Mouse (Mus musculus) CH12.LX (cell line): Measurements from ENCODE around the gene Rbm47. TPM values are rescaled to one million over a fixed set of nuclear protein-coding genes. Genes with fewer than 3 reads are reported as not detected.

ENCODE experiments used
- DNase-seq: peaks from one replicate; pipeline ENCODE4 v3.0.0-alpha.2; 2013; ENCODE audit errors: extremely low read depth
- H3K27ac ChIP-seq: 2 replicates; pipeline ENCODE4 v1.5.1; 2012; ENCODE audit warnings: low read depth, mild to moderate bottlenecking, control low read depth, moderate library complexity; ENCODE audit not compliant: insufficient read depth
- H3K27me3 ChIP-seq: replicated peaks from 2 replicates; pipeline ENCODE3; 2012; ENCODE audit warnings: inconsistent platforms
- H3K36me3 ChIP-seq, 2 experiments: replicated peaks in 1 of 2; 2 replicates each; pipeline versions ENCODE3 to v1.6.1; 2012; ENCODE audit warnings: inconsistent platforms in 1 of 2, low read length in 1 of 2, mild to moderate bottlenecking in 1 of 2, mixed read lengths in 1 of 2, moderate library complexity in 1 of 2; ENCODE audit not compliant: control insufficient read depth in 1 of 2, insufficient read depth in 1 of 2
- H3K4me1 ChIP-seq, 2 experiments: 2 replicates each; pipeline ENCODE4 v1.6.1; 2012; ENCODE audit warnings: inconsistent platforms in 1 of 2, moderate library complexity in 1 of 2; ENCODE audit not compliant: insufficient read depth in 2 of 2, control insufficient read depth in 1 of 2
- H3K4me2 ChIP-seq: 2 replicates; pipeline ENCODE4 v1.6.1; 2012; ENCODE audit warnings: low read depth, mild to moderate bottlenecking, control low read depth; ENCODE audit not compliant: poor library complexity, insufficient read depth, severe bottlenecking
- H3K4me3 ChIP-seq, 3 experiments: fragments of 150-350 bp in 1 of 3; sonication (generic) in 1 of 3; replicated peaks in 1 of 3; 2 replicates each; pipeline versions ENCODE3 to v1.5.1; 2011 to 2012; ENCODE audit warnings: low read depth in 2 of 3, low read length in 2 of 3, mild to moderate bottlenecking in 2 of 3, moderate library complexity in 2 of 3, control low read depth in 1 of 3, improper control_type of control experiment in 1 of 3, inconsistent platforms in 1 of 3, mixed read lengths in 1 of 3; ENCODE audit not compliant: poor library complexity in 1 of 3
- H3K79me2 ChIP-seq: replicated peaks from 2 replicates; pipeline ENCODE4 v1.6.1; 2012; ENCODE audit warnings: mild to moderate bottlenecking, moderate library complexity; ENCODE audit not compliant: control insufficient read depth, poor library complexity, insufficient read depth, severe bottlenecking; ENCODE audit errors: extremely low read depth
- H3K9ac ChIP-seq: 2 replicates; pipeline ENCODE4 v1.6.1; 2012; ENCODE audit warnings: low read depth, mild to moderate bottlenecking, control low read depth, moderate library complexity; ENCODE audit not compliant: insufficient read depth
- H3K9me3 ChIP-seq: replicated peaks from 2 replicates; pipeline ENCODE3; 2012; ENCODE audit warnings: low read length, inconsistent platforms, mixed read lengths
- BHLHE40 ChIP-seq: IDR thresholded peaks from 2 replicates; pipeline ENCODE4 v1.6.1; 2011; ENCODE audit warnings: mild to moderate bottlenecking, low read depth, low read length, improper control_type of control experiment
- CTCF ChIP-seq, 2 experiments: IDR thresholded peaks in 1 of 2; conservative IDR thresholded peaks in 1 of 2; 2 replicates each; pipeline ENCODE4 v1.5.1; 2011 to 2012; ENCODE audit warnings: low read depth in 2 of 2, low read length in 2 of 2, improper control_type of control experiment in 1 of 2, inconsistent platforms in 1 of 2, mild to moderate bottlenecking in 1 of 2, moderate library complexity in 1 of 2
- ELF1 ChIP-seq: IDR thresholded peaks from 2 replicates; pipeline ENCODE4 v1.6.1; 2014; ENCODE audit warnings: low read depth, mild to moderate bottlenecking, inconsistent platforms, low read length, improper control_type of control experiment
- EP300 ChIP-seq: IDR thresholded peaks from 2 replicates; pipeline ENCODE4 v1.6.1; 2011; ENCODE audit warnings: low read length, improper control_type of control experiment
- ETS1 ChIP-seq: conservative IDR thresholded peaks from 2 replicates; pipeline ENCODE4 v1.6.1; 2012; ENCODE audit warnings: low read depth, mild to moderate bottlenecking, inconsistent platforms, low read length, improper control_type of control experiment, moderate library complexity
- HCFC1 ChIP-seq: IDR thresholded peaks from 2 replicates; pipeline ENCODE4 v1.6.1; 2012; ENCODE audit warnings: low read depth, mild to moderate bottlenecking, inconsistent platforms, low read length, improper control_type of control experiment
- IRF4 ChIP-seq: IDR thresholded peaks from 2 replicates; pipeline ENCODE4 v1.6.1; 2014; ENCODE audit warnings: low read depth, mild to moderate bottlenecking, inconsistent platforms, low read length, improper control_type of control experiment
- JUN ChIP-seq: IDR thresholded peaks from 2 replicates; pipeline ENCODE4 v1.6.1; 2011; ENCODE audit warnings: low read depth, mild to moderate bottlenecking, low read length, improper control_type of control experiment, moderate library complexity; ENCODE audit not compliant: insufficient read depth
- KAT2A ChIP-seq: IDR thresholded peaks from 2 replicates; pipeline ENCODE4 v1.6.1; 2012; ENCODE audit warnings: low read length, improper control_type of control experiment, inconsistent platforms; ENCODE audit not compliant: insufficient replicate concordance
- MAX ChIP-seq: IDR thresholded peaks from 2 replicates; pipeline ENCODE4 v1.6.1; 2011; ENCODE audit warnings: low read length, improper control_type of control experiment
- MEF2A ChIP-seq: IDR thresholded peaks from 2 replicates; pipeline ENCODE4 v1.6.1; 2014; ENCODE audit warnings: low read depth, mild to moderate bottlenecking, inconsistent platforms, low read length, improper control_type of control experiment, borderline replicate concordance
- MYC ChIP-seq: IDR thresholded peaks from 2 replicates; pipeline ENCODE4 v1.6.1; 2011; ENCODE audit warnings: low read depth, mild to moderate bottlenecking, improper control_type of control experiment, low read length
- NELFE ChIP-seq: IDR thresholded peaks from 2 replicates; pipeline ENCODE4 v1.6.1; 2011; ENCODE audit warnings: low read depth, low read length, improper control_type of control experiment
- POLR2A ChIP-seq: IDR thresholded peaks from 2 replicates; pipeline ENCODE4 v1.6.1; 2011; ENCODE audit warnings: low read depth, mild to moderate bottlenecking, improper control_type of control experiment, low read length
- POLR2AphosphoS2 ChIP-seq: IDR thresholded peaks from 2 replicates; pipeline ENCODE4 v1.6.1; 2011; ENCODE audit warnings: low read depth, low read length, improper control_type of control experiment
- RCOR1 ChIP-seq: conservative IDR thresholded peaks from 2 replicates; pipeline ENCODE4 v1.6.1; 2012; ENCODE audit warnings: low read depth, mild to moderate bottlenecking, inconsistent platforms, low read length, improper control_type of control experiment
- TCF12 ChIP-seq: IDR thresholded peaks from 2 replicates; pipeline ENCODE4 v1.6.1; 2014; ENCODE audit warnings: low read depth, mild to moderate bottlenecking, inconsistent platforms, low read length, improper control_type of control experiment
- UBTF ChIP-seq: IDR thresholded peaks from 2 replicates; pipeline ENCODE4 v1.6.1; 2012; ENCODE audit warnings: low read depth, mild to moderate bottlenecking, inconsistent platforms, low read length, improper control_type of control experiment, moderate library complexity
- USF1 ChIP-seq: IDR thresholded peaks from 2 replicates; pipeline ENCODE4 v1.6.1; 2014; ENCODE audit warnings: low read depth, mild to moderate bottlenecking, inconsistent platforms, low read length, improper control_type of control experiment
- USF2 ChIP-seq: conservative IDR thresholded peaks from 2 replicates; pipeline ENCODE4 v1.6.1; 2011; ENCODE audit warnings: low read depth, low read length, improper control_type of control experiment
- ZKSCAN1 ChIP-seq: IDR thresholded peaks from 2 replicates; pipeline ENCODE4 v1.6.1; 2012; ENCODE audit warnings: low read depth, inconsistent platforms, low read length, improper control_type of control experiment, borderline replicate concordance
- ZNF384 ChIP-seq: IDR thresholded peaks from 2 replicates; pipeline ENCODE4 v1.6.1; 2012; ENCODE audit warnings: low read depth, low read length, improper control_type of control experiment, inconsistent platforms
- dilution Hi-C: fragments of 300-500 bp; cut with MboI; formaldehyde crosslinking; loops from 2 replicates; pipeline ENCODE4 v1.14.3; 2020; ENCODE audit warnings: low sequenced_read_pairs; ENCODE audit not compliant: extremely low pct_unique_long_range_greater_than_20kb, extremely low pct_ligation_motif_present
- in situ Hi-C: fragments of 300-500 bp; cut with MboI; formaldehyde crosslinking; loops from 3 replicates; pipeline ENCODE4 v1.14.3; 2019; ENCODE audit warnings: low sequenced_read_pairs, low pct_ligation_motif_present, low pct_unique_long_range_greater_than_20kb, mixed read lengths
- polyA plus RNA-seq: library from polyadenylated mRNA; unstranded; fragments of >175 nt; gene quantifications from 2 replicates; pipeline ENCODE4 v1.2.1, GENCODE M21; 2012; ENCODE audit warnings: low read depth; ENCODE audit not compliant: insufficient read length
- total RNA-seq, 2 experiments: library from RNA; depleted of rRNA; stranded (reverse); fragments of 300-350 nt in 1 of 2; fragments of >200 nt in 1 of 2; gene quantifications; 2 replicates each; pipeline ENCODE4 v1.2.3; 2012 to 2014

Gene Rbm47
- total and polyA plus RNA-seq, 3 experiments, result 0.08 to 9.2 (median 1.1) TPM

GRCm38 (mm10) chr5:66112059-66112458, 60.9 kb downstream of the Rbm47 start:
- Histone ChIP-seq H3K79me2 (peaks cover 18% of the 10 kb centered on the region), H3K27me3 (no peaks in the 10 kb centered on the region), H3K9ac (peak overlapping the region; percentile 12), H3K4me2 (peak overlapping the region; percentile 48), H3K36me3 (no peaks in the 10 kb centered on the region), H3K4me3 (no peak overlapping the region), H3K4me1 (peaks cover 16 to 56% of the 10 kb centered on the region in 2 experiments), H3K9me3 (no peaks in the 10 kb centered on the region), H3K27ac (peak overlapping the region; percentile 74)
- dilution Hi-C loops (no loop called here), in situ Hi-C loops (no loop called here)
- TF ChIP-seq ETS1 (peak; percentile 65; the same call in 1 of the 2 replicates), MAX (peak; percentile 85), ELF1 (peak; percentile 68), IRF4 (peak; percentile 60; the same call in 1 of the 2 replicates), USF2 (peak; percentile 43; the same call in 1 of the 2 replicates), USF1 (peak; percentile 52), HCFC1 (0 out of 2 replicates have a peak, but pooled peaks have one; percentile 26), MYC (peak; percentile 78), EP300 (peak; percentile 71), ZKSCAN1 (no peak), CTCF (conservative IDR thresholded peaks at IDR 0.05 in 1 of 2, IDR thresholded peaks at IDR 0.05 in 1 of 2; ENCODE audit: low read depth in 2 of 2, low read length in 2 of 2) (no peak), UBTF (0 out of 2 replicates have a peak, but pooled peaks have one; percentile 39), POLR2A (peak; percentile 33; the same call in 1 of the 2 replicates), KAT2A (no peak), TCF12 (peak; percentile 45; the same call in 1 of the 2 replicates), MEF2A (peak; percentile 46; the same call in 1 of the 2 replicates), ZNF384 (no peak), BHLHE40 (peak; percentile 97)
- peak; percentile 48 for DNase-seq

- dilution Hi-C loops, result no loop called here
- in situ Hi-C loops, result no loop called here
- no peak overlapping the region for H3K4me3 ChIP-seq
Observed at GRCm38 (mm10) chr5:66106372-66106771, 66.5 kb downstream of the Rbm47 start.

More at GRCm38 (mm10) chr5:66106372-66106771, 66.5 kb downstream of the Rbm47 start:
- no peak for DNase-seq
- H3K9me3 ChIP-seq, result no peaks in the 10 kb centered on the region
- H3K79me2 ChIP-seq, result peaks cover 5% of the 10 kb centered on the region; the same call in 1 of the 2 replicates
- H3K9ac ChIP-seq, result peak overlapping the region; percentile 11; the same call in 1 of the 2 replicates
- TF ChIP-seq ZNF384 (peak; percentile 68; the same call in 1 of the 2 replicates), JUN (no peak), POLR2AphosphoS2 (no peak), RCOR1 (no peak), ZKSCAN1 (no peak), MAX (0 out of 2 replicates have a peak, but pooled peaks have one; percentile 16), NELFE (no peak)
- H3K36me3 ChIP-seq, result peaks cover 0 to 3% of the 10 kb centered on the region in 2 experiments
- peaks cover 16 to 29% of the 10 kb centered on the region in 2 experiments for H3K4me1 ChIP-seq
- H3K27ac ChIP-seq, result peak overlapping the region; percentile 59; the same call in 1 of the 2 replicates
- H3K27me3 ChIP-seq, result no peaks in the 10 kb centered on the region
- H3K4me2 ChIP-seq, result peak overlapping the region; percentile 73
